Mouse (Mus musculus) megakaryocyte, embryonic 14.5 days (primary cell): ENCODE results near the gene Gfi1.

ENCODE experiments used
- FLI1 ChIP-seq: IDR thresholded peaks from 2 replicates; pipeline ENCODE4 v1.6.1; 2012; ENCODE audit warnings: low read length, inconsistent platforms, mixed read lengths
- GATA1 ChIP-seq: IDR thresholded peaks from 3 replicates; pipeline ENCODE4 v1.6.1; 2012; ENCODE audit warnings: mixed read lengths, low read length, inconsistent platforms, borderline replicate concordance

DNA sequence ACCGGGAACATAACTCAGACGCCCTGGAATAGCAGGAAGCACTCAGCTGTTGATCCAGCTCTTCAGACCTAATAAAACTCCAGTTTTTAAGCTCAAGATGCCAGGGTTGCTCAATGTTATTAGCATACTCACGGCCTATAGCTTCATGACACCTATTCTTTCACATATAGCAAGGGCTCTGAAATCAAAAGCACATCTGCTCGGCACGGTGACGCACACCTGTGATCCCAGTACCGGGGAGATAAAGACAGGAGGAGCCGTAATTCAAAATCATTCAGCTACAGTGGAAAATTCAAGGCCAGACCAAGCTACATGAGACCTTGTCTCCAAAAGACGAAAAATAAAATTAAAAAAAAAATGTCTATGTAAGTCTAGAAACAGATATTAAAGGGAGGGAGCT is 24.2 kb downstream of the Gfi1 start:
- TF ChIP-seq FLI1 (no peak), GATA1 (no peak)
